Mouse (Mus musculus): ENCODE measurements around the gene Tssk2.

Tssk2 gene

GRCm38 (mm10) chr16:17898462-17898861 lies at the start of gene Tssk2, which contains the start of gene Dgcr2:
Tssk2 (plus strand) TSS chr16:17898637.
Dgcr2 (minus strand) TSS chr16:17898562.
- DNase-seq (ENCODE audit: low read depth, low spot score), result no peak

GRCm38 (mm10) chr16:17848928-17849327 lies 49.5 kb upstream of the Tssk2 start:
- peak; percentile 91 for DNase-seq (ENCODE audit: low read depth, low spot score)

GRCm38 (mm10) chr16:17849486-17849885 lies 49.0 kb upstream of the Tssk2 start:
- DNase-seq (ENCODE audit: low read depth, low spot score), result no peak

GRCm38 (mm10) chr16:17851331-17851730 lies 47.1 kb upstream of the Tssk2 start:
- DNase-seq (ENCODE audit: low read depth, low spot score), result peak; percentile 64

- DNase-seq (ENCODE audit: low read depth, low spot score), result peak; percentile 98
These were observed 46.6 kb upstream of the Tssk2 start for GRCm38 (mm10) chr16:17851860-17852259.

GRCm38 (mm10) chr16:17853263-17853662 lies 45.2 kb upstream of the Tssk2 start:
- peak; percentile 63 for DNase-seq (ENCODE audit: low read depth, low spot score)

GRCm38 (mm10) chr16:17857157-17857556 lies 41.3 kb upstream of the Tssk2 start:
- no peak for DNase-seq (ENCODE audit: low read depth, low spot score)

GRCm38 (mm10) chr16:17858592-17858991 lies 39.8 kb upstream of the Tssk2 start:
- peak; percentile 70 for DNase-seq (ENCODE audit: low read depth, low spot score)

GRCm38 (mm10) chr16:17865293-17865692 lies 33.1 kb upstream of the Tssk2 start:
- no peak for DNase-seq (ENCODE audit: low read depth, low spot score)

- peak; percentile 51 for DNase-seq (ENCODE audit: low read depth, low spot score)
These were observed 32.7 kb upstream of the Tssk2 start for GRCm38 (mm10) chr16:17865770-17866169.

- DNase-seq (ENCODE audit: low read depth, low spot score), result no peak
These were observed 27.2 kb upstream of the Tssk2 start for GRCm38 (mm10) chr16:17871248-17871647.

GRCm38 (mm10) chr16:17872995-17873394 lies 25.4 kb upstream of the Tssk2 start:
- no peak for DNase-seq (ENCODE audit: low read depth, low spot score)

- DNase-seq (ENCODE audit: low read depth, low spot score), result peak; percentile 82
These were observed 23.3 kb upstream of the Tssk2 start for GRCm38 (mm10) chr16:17875174-17875573.

GRCm38 (mm10) chr16:17876096-17876495 lies 22.3 kb upstream of the Tssk2 start:
- DNase-seq (ENCODE audit: low read depth, low spot score), result no peak

GRCm38 (mm10) chr16:17879571-17879970 lies 18.9 kb upstream of the Tssk2 start:
- DNase-seq (ENCODE audit: low read depth, low spot score), result peak; percentile 69

- DNase-seq (ENCODE audit: low read depth, low spot score), result no peak
These were observed 16.2 kb upstream of the Tssk2 start for GRCm38 (mm10) chr16:17882196-17882595.

GRCm38 (mm10) chr16:17884116-17884515 lies 14.3 kb upstream of the Tssk2 start:
- DNase-seq (ENCODE audit: low read depth, low spot score), result no peak

GRCm38 (mm10) chr16:17889689-17890341 lies 8.6 kb upstream of the Tssk2 start:
- peak; percentile 61 for DNase-seq (ENCODE audit: low read depth, low spot score)

- no peak for DNase-seq (ENCODE audit: low read depth, low spot score)
These were observed 8.1 kb upstream of the Tssk2 start for GRCm38 (mm10) chr16:17890342-17890727.

GRCm38 (mm10) chr16:17890917-17891566 lies 7.4 kb upstream of the Tssk2 start:
- peak; percentile 95 for DNase-seq (ENCODE audit: low read depth, low spot score)

GRCm38 (mm10) chr16:17891567-17891959 lies 6.9 kb upstream of the Tssk2 start, which contains the start of gene Gm20518:
Gm20518 (minus strand) TSS chr16:17891671.
- peak; percentile 99 for DNase-seq (ENCODE audit: low read depth, low spot score)

- DNase-seq (ENCODE audit: low read depth, low spot score), result peak; percentile 91
These were observed 5.8 kb upstream of the Tssk2 start for GRCm38 (mm10) chr16:17892606-17893005.

- DNase-seq (ENCODE audit: low read depth, low spot score), result no peak
These were observed 4.5 kb upstream of the Tssk2 start, which contains the start of gene Tssk1 for GRCm38 (mm10) chr16:17893923-17894322. Tssk1 (plus strand) TSS chr16:17894223.
